Mouse (Mus musculus): ENCODE data around the gene Fto.

DNA sequence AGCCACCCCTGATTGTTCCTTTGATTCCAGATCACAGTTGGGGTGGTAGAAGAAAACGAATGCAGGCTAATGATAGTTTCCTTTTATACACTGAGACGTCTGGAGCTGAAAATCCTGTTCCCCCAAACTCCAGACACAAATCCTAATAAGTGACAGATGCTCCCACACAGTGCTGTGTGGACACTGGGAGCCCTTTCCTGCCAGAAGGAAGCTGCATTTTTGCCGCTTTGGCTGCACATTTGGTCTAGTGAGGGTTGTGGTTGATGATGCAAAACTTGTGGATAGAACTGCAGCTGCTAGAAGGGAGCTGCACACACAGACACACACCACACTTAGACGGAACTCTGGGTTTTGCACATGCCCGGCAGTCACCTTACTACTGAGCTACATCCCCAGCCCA lies 197.4 kb downstream of the Fto start:
- TF ChIP-seq CTCF (IDR thresholded peaks at IDR 0.05; ENCODE audit: low read depth) (no peak), EP300 (IDR thresholded peaks at IDR 0.05; ENCODE audit: low read depth) (no peak)
